Mouse (Mus musculus) v-Abl transformed pro-B cells (cell line): ENCODE results near the gene Col20a1.

Experiments used
- in situ Hi-C, 2 experiments: fragments of 400-800 bp; cut with MboI; formaldehyde crosslinking; loops; one replicate each; pipeline ENCODE4 v1.15.1; 2025; ENCODE audit not compliant: unreplicated experiment in 2 of 2

Gene Col20a1

DNA sequence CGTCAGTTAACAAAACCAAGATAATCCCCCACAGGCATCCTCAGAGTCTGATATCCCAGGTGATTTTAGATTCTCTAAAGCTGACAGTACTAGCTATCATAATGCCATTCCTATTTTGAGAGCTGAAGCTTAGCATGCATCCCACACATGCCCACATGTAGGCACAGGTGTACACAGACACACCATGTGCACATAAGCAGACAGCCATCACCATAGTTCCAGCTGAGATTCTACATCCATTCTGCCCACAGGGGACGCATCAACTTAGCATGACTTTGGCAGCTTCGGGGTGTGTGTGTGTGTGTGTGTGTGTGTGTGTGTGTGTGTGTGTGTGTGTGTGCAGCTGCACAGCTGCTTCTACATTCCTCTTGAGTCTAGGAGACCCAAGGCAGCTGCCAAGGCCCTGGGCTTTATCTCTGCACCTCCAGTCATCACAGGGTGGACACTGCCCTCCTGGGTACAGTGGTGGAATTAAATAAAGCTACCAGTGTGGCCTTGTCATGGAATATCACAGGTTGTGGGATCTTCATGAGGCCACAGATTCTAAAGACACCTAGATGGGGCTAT, 2.1 kb downstream of the Col20a1 start:
- in situ Hi-C loops: loop anchor here (25.0 kb wide), 2 partner anchors 349 to 599 kb away; partner anchors contain the start of genes Prpf6 (in 2 of the 2), Samd10 (in 2 of the 2), Uckl1 (in 2 of the 2) and Zfp512b (in 2 of the 2)

- in situ Hi-C loops: loop anchor here (25.0 kb wide), 2 partner anchors 348 to 598 kb away; partner anchors contain the start of genes Prpf6 (in 2 of the 2), Samd10 (in 2 of the 2), Uckl1 (in 2 of the 2) and Zfp512b (in 2 of the 2)
Measured at GRCm38 (mm10) chr2:180988948-180989347, 2.6 kb downstream of the Col20a1 start.

DNA sequence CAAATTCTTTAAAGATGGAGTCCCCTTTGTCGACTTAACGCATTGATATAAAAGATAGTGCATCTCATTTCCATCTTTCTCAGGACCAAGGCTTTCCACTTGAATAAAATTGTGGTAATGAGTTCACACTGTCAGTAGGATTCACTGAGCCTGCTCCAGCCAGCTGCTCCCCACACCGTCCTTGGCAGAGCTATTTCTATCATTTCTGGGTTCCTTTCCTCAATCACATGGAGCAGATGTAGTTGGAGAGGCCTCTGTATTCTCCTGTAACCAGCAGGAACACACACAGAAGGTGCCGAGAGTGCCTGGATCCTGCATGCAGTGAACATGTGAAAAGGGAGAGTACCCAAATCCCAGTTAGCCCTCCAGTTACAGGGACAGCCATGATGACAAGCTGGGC, 4.0 kb downstream of the Col20a1 start:
- in situ Hi-C loops: loop anchor here (25.0 kb wide), 2 partner anchors 347 to 597 kb away; partner anchors contain the start of genes Prpf6 (in 2 of the 2), Samd10 (in 2 of the 2), Uckl1 (in 2 of the 2) and Zfp512b (in 2 of the 2)

DNA sequence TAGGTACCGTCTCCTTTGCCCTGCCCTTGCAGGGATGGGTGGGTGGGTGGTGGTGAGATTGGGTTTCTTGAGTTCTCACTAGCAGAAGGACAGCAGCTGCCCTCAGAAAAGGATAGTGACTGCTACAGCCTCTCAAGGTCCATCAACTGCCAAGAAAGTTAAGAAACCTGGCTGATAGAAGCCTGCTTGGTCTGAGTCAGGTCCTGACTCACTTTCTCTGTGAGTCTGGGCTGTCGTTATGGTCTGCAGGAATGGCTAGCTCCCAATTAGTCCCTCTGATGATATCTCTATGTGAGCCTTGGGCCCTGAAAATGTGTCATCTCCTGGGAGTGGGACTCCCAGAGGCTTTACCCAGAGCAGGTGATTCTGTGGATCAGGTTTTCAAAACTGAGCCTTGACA, 8.0 kb downstream of the Col20a1 start:
- in situ Hi-C loops: loop anchor here (25.0 kb wide), 2 partner anchors 343 to 593 kb away; partner anchors contain the start of genes Prpf6 (in 2 of the 2), Samd10 (in 2 of the 2), Uckl1 (in 2 of the 2) and Zfp512b (in 2 of the 2)

DNA sequence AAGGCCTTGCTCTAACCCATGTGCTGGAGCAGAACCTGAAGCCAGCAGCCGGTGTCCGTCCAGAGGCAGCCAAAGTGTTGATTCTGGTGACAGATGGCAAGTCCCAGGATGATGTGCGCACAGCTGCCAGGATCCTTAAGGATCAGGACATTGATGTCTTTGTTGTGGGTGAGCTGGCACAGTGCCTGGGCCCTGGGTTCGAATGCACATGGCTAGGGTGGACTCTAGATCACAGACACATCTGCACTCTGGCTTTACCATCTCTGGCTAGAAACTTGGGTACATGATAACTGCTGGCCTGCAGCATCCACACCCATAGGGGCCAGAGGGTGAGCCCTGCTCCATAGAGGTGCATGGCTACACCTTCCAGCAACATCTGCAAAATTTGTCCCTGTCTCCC, 9.1 kb downstream of the Col20a1 start:
- in situ Hi-C loops: loop anchor here (25.0 kb wide), 2 partner anchors 342 to 592 kb away; partner anchors contain the start of genes Prpf6 (in 2 of the 2), Samd10 (in 2 of the 2), Uckl1 (in 2 of the 2) and Zfp512b (in 2 of the 2)

DNA sequence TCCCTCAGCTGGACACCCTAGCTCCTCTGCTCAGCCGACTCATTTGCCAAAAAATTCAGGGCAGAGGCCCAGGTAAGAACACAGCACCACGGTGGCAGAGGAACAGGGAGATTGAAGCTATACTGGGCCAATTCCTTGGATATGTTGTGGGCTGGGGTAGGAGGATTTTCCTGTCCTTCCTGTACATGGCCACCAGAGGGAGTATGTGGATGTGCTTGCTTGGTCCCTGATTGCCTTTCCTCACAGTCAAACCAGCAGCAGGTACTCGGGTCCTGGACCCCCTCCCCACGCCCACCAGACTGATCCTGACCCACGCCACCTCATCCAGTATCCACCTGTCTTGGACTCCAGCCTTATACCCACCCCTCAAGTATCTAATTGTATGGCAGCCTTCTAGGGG, 10.1 kb downstream of the Col20a1 start:
- in situ Hi-C loops: loop anchor here (25.0 kb wide), 2 partner anchors 341 to 591 kb away; partner anchors contain the start of genes Prpf6 (in 2 of the 2), Samd10 (in 2 of the 2), Uckl1 (in 2 of the 2) and Zfp512b (in 2 of the 2)

DNA sequence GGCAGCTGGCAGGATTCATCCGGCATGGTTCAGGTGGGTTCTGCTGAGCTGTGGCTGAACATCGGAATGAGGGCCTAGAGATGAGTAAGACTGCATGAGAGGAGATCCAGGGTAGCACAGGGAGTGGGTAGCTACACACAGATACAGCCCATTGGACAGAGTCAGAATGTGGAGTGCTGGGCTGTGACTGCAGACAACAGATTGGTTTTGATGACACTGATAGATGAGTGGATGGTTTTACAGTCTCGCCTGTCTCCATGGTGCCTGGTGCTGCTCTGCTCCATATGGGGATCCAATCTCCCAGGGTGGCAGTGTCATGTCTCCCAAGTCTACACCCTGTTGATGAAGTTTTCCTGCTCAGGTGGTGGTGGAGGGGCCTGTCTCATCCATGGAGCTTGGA, 10.6 kb downstream of the Col20a1 start:
- in situ Hi-C loops: loop anchor here (25.0 kb wide), 2 partner anchors 340 to 590 kb away; partner anchors contain the start of genes Prpf6 (in 2 of the 2), Samd10 (in 2 of the 2), Uckl1 (in 2 of the 2) and Zfp512b (in 2 of the 2)

DNA sequence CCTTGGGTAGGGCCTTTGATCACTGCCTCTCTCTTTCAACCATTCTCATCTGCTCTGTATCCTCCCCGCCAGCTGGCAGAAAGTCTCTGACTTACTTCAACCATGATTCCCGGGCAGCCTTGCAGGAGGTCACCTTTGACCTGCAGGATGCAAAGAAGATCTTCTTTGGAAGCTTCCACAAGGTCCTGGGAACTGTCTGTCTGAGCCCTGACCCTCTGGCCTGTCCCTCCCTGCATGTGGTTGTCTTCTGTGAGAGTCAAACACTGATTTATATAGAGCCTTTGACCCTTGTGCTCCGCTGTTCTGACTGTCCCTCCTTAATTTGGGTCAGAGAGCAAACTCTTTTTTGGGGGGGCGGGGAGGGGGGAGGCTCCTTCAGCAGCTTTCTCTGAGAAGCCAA, 20.7 kb downstream of the Col20a1 start:
- in situ Hi-C loops: no loop called here

DNA sequence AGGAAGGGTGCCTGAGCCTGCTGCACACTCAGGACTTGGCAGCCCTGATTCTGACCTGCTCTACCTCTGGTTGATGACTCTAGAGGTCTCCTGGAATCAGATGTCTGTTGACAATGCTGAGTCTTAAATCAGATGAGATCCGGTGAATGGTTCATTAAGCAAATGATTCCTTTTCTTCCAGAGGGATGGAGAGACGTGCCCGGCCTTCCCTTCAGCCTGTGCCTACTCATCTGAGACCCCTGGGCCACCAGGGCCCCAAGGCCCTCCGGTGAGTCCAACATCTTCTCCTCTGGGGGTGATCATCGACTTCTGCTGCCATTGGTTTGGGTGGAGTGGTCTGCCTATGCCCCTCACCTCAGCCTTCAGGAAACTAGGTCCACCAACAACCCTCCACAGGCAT, 22.0 kb downstream of the Col20a1 start:
- in situ Hi-C loops: no loop called here

GRCm38 (mm10) chr2:181031406-181031934, 45.1 kb downstream of the Col20a1 start:
- in situ Hi-C loops: no loop called here

GRCm38 (mm10) chr2:181032407-181032806, 46.1 kb downstream of the Col20a1 start:
- in situ Hi-C loops: no loop called here

- in situ Hi-C loops: no loop called here
Measured at GRCm38 (mm10) chr2:181033310-181033709, 47.0 kb downstream of the Col20a1 start.

DNA sequence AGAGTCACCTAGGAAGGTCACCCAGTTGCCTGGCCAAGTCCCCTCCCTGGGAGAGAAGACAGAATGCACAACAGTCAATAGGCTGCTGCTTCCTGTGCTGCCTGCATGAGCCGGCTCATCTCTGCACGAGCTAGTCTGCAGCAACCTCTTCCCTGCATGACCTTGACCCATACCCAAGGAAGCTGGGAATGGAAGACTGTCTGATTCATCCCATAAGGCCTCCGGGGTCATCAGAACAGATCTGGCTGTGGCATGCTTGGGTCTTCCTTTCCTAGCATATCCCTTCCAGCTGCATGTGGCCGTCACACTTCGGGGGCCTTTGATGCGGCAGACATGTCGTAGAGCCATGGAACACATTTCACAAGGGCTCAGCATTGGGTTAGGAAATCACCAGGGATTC, 48.9 kb downstream of the Col20a1 start:
- in situ Hi-C loops: no loop called here

DNA sequence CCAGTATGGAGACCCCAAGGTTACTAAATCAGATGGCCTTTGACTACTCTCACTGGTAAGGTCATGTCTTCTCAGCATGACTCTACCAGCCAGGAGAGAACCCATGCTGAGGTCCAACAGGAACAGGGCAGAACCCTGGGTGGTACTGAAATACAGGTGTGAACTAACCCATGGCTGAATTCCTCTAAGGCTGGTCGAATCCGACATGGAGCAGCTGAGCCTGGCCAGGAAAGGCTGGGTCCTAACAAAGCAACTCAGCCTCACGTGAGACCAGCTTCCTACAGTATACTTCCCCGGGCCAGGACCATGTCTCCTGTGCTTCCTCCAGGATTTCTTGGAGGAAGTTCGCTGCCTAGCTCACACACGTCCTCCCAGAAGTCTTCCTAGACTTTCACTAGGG, 50.2 kb downstream of the Col20a1 start:
- in situ Hi-C loops: no loop called here

- in situ Hi-C loops: no loop called here
Measured at GRCm38 (mm10) chr2:181038644-181039355, 52.5 kb downstream of the Col20a1 start.

DNA sequence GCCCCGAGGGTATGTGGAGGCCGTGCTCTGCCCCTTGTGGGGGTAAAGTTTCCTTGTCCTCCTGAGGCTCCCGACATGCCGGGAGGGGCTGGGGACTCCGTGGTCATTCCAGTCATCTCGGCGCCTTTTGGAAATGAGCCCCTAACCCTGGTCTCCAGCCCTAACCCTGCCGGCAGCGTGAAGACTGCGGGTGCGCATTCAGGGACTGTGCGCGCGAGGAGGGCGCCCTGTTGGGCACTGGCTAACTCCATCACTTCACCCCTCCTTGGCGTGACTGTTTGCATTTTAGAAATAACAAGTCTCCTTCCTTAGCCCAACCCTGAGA, 53.0 kb downstream of the Col20a1 start:
- in situ Hi-C loops: no loop called here

DNA sequence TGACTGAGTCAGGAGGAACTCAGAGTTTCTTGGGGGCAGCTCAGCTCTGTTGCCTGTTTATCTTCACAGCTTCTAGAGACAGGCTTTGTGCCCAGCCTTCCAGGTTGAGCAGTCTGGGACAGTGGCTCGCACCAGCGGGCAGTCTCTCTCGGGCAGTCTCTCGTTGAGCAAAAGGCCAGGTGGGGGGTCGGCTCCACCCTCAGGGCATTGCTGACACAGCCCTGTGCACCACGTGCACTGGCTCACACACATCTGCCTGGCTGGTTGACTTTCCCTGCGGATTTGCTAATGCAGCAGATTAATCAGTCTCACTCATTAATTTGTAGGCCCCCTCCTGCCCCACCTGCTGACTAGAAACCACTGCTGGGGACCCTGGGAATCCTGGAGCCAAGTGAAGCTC, 55.6 kb downstream of the Col20a1 start:
- in situ Hi-C loops: no loop called here

GRCm38 (mm10) chr2:181042376-181042775, 56.0 kb downstream of the Col20a1 start:
- in situ Hi-C loops: no loop called here

GRCm38 (mm10) chr2:181043437-181043836, 57.1 kb downstream of the Col20a1 start, which contains the start of gene Chrna4:
Chrna4 (minus strand) TSS chr2:181043546.
- in situ Hi-C loops: no loop called here

DNA sequence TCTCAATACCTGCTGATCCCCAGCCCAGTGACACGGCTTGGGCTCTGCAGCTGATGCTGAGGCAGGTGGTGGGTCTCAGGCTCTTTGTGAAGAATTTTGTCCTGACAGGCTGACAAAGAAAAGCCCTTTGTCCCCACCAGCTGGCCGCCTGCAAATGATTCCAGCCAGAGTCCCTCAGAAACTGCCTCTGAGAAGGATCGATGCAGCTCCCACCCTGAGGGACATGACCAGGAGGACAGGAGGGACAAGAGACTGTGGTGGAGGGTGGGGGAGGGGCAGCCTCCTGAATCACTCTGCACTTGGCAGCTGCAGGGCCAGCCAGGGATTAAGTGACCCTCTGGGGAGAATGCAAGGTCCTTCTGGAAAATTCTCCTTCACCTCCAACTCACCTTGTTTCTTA, 57.7 kb downstream of the Col20a1 start:
- in situ Hi-C loops: no loop called here
